In genomic region chr16:17055584-17055983, GRCm38 (mm10) we compare ENCODE assay signal across 12 mouse cellular contexts. TPM values are rescaled to one million over a fixed set of nuclear protein-coding genes. Genes with fewer than 3 reads are reported as not detected.
DNase-seq lines count a peak whose midpoint lies in the region; ATAC-seq and TF ChIP-seq lines count a peak whose summit lies in the region.
"Had no signal": no experiment of that assay in that cellular context is flagged by ENCODE, and none has a peak within 500 bp of the region (broad histone marks: within the 10 kb centered on the region; RNA-seq: fewer than 3 reads in every experiment).

No protein-coding gene starts in this region.

- WGBS in hindbrain, embryonic 15.5 days = 27% methylated on average over 3 of the region's 3 CpGs
- WGBS in midbrain, postnatal 0 days = 21% methylated on average over 3 of the region's 3 CpGs

- H3K9me3 ChIP-seq in hindbrain, embryonic 15.5 days = no peaks in the 10 kb centered on the region
- no peaks in the 10 kb centered on the region for H3K9me3 ChIP-seq in midbrain, postnatal 0 days (ENCODE audit: low read length)

- no peaks in the 10 kb centered on the region for H3K27me3 ChIP-seq in hindbrain, embryonic 15.5 days
- H3K27me3 ChIP-seq in midbrain, postnatal 0 days (ENCODE audit: insufficient read depth, low read length) = no peaks in the 10 kb centered on the region

- no peak for TF ChIP-seq CTCF in midbrain, postnatal 0 days (IDR thresholded peaks at IDR 0.05)

- H3K4me2 ChIP-seq in hindbrain, embryonic 15.5 days = no peak overlapping the region
- no peak overlapping the region for H3K4me2 ChIP-seq in midbrain, postnatal 0 days (ENCODE audit: low read depth, low read length, poor library complexity, severe bottlenecking)

- intact Hi-C loops in heart, postnatal 25 days (cut with DNase I) = no loop called here

- H3K4me1 ChIP-seq in hindbrain, embryonic 15.5 days (replicated peaks) = peaks cover 9% of the 10 kb centered on the region
- no peaks in the 10 kb centered on the region for H3K4me1 ChIP-seq in midbrain, postnatal 0 days (ENCODE audit: insufficient read depth, low read length)

- no peak overlapping the region for H3K4me3 ChIP-seq in hindbrain, embryonic 15.5 days
- no peak overlapping the region for H3K4me3 ChIP-seq in midbrain, postnatal 0 days (ENCODE audit: low read depth, low read length)

- peak overlapping the region; percentile 60 for H3K27ac ChIP-seq in hindbrain, embryonic 15.5 days (replicated peaks)
- no peak overlapping the region for H3K27ac ChIP-seq in midbrain, postnatal 0 days (ENCODE audit: low read depth, low read length)
- H3K27ac ChIP-seq: liver, embryonic 14.5 days had no signal

- peak; percentile 20 for DNase-seq in embryo, embryonic 10.5 days (ENCODE audit: low spot score)
- no peak for DNase-seq in embryo, embryonic 9.5 days (ENCODE audit: extremely low spot score)
- DNase-seq in brain, embryonic 18.5 days (ENCODE audit: low read depth, low spot score) = peak; percentile 36
- DNase-seq in midbrain, postnatal 0 days (ENCODE audit: low spot score) = peak; percentile 63
- no peak for DNase-seq in embryo, embryonic 10 days (ENCODE audit: low spot score)
- DNase-seq in gastrocnemius, adult 18-20 months (ENCODE audit: low spot score) = no peak
- DNase-seq in heart, postnatal 25 days (ENCODE audit: low spot score) = no peak
- DNase-seq: cerebellum, postnatal 25 days; gastrocnemius, postnatal 14 days; kidney, adult 2 months had no signal

- no peak overlapping the region for H3K9ac ChIP-seq in hindbrain, embryonic 15.5 days
- H3K9ac ChIP-seq in midbrain, postnatal 0 days (replicated peaks; ENCODE audit: low read length, poor library complexity, severe bottlenecking) = no peak overlapping the region
- H3K9ac ChIP-seq: liver, embryonic 14.5 days had no signal

- H3K36me3 ChIP-seq in hindbrain, embryonic 15.5 days = no peaks in the 10 kb centered on the region
- no peaks in the 10 kb centered on the region for H3K36me3 ChIP-seq in midbrain, postnatal 0 days (ENCODE audit: insufficient read depth, low read length)

- ATAC-seq in hindbrain, embryonic 15.5 days (ENCODE audit: low FRiP score, low read depth) = peak; percentile 42
- ATAC-seq in midbrain, postnatal 0 days (ENCODE audit: low FRiP score) = 0 out of 2 replicates have a peak, but pooled peaks have one; percentile 50

RNA-seq across cellular contexts. Expression of gene Ypel1, which starts 13.9 kb away (rescaled TPM):
- polyA plus RNA-seq in hindbrain, embryonic 15.5 days (2015; fragmentation: Nextera tagmentation; extraction: Ambion mirVana) = 120 and 131 TPM in 2 replicates
- 63.5 and 71.0 TPM in 2 replicates for total RNA-seq in midbrain, postnatal 0 days (2014; rRNA removed)
- polyA plus RNA-seq in midbrain, postnatal 0 days (2015; fragmentation: Nextera tagmentation; extraction: Ambion mirVana) = 91.9 and 100 TPM in 2 replicates
- 1 to 10 TPM in 1 of 2 experiments, under 1 TPM in 1; 0.36 to 1.1 TPM for total RNA-seq in gastrocnemius, adult 18-20 months (2021)
- 1 to 10 TPM; 1.5 to 1.8 TPM for total RNA-seq in heart, postnatal 25 days (2021)

RNA-seq across cellular contexts. Expression of gene Ppil2, which starts 55.5 kb away (rescaled TPM):
- polyA plus RNA-seq in hindbrain, embryonic 15.5 days (2015; fragmentation: Nextera tagmentation; extraction: Ambion mirVana) = 142 and 148 TPM in 2 replicates
- 87.0 and 88.2 TPM in 2 replicates for total RNA-seq in midbrain, postnatal 0 days (2014; rRNA removed)
- polyA plus RNA-seq in midbrain, postnatal 0 days (2015; fragmentation: Nextera tagmentation; extraction: Ambion mirVana) = 100 and 108 TPM in 2 replicates
- total RNA-seq in gastrocnemius, adult 18-20 months (2021) = 10 to 100 TPM; 22.9 to 30.8 TPM
- 10 to 100 TPM; 33.7 to 38.6 TPM for total RNA-seq in heart, postnatal 25 days (2021)

Comparison
In these comparisons a context has a peak if more than half of its experiments do, and no peak if none do; other contexts are left out.
1. DNase-seq: peak in embryo, embryonic 10.5 days (single experiment), brain, embryonic 18.5 days (single experiment) and midbrain, postnatal 0 days (single experiment); none in embryo, embryonic 9.5 days (single experiment), embryo, embryonic 10 days (single experiment), gastrocnemius, adult 18-20 months (single experiment) and heart, postnatal 25 days (single experiment).
2. RNA of gene Ypel1, which starts 13.9 kb away (total RNA-seq): 63.5 to 71.0 TPM in midbrain, postnatal 0 days; 1.5 to 1.8 TPM in heart, postnatal 25 days and 0.36 to 1.1 TPM in gastrocnemius, adult 18-20 months; every median in the first group is over 10 times any median in the second.